Mouse (Mus musculus) embryonic facial prominence, embryonic 12.5 days (tissue): ENCODE measurements around the gene Pigc. TPM values are rescaled to one million over a fixed set of nuclear protein-coding genes. Genes with fewer than 3 reads are reported as not detected.
A peak's percentile ranks its signal among the peaks of the same experiment; 100 is the strongest.

ENCODE experiments used
- ATAC-seq: fragments of 200-750 bp; cut with Nextera tagmentation; 2 replicates; pipeline ENCODE4 v1.8.0; 2017; ENCODE audit not compliant: insufficient number of reproducible peaks, insufficient read depth, low FRiP score, low TSS enrichment
- H3K27ac ChIP-seq: fragments of 300-500 bp; sonication (generic); 2 replicates; pipeline ENCODE4 v1.5.1; 2016; ENCODE audit warnings: mild to moderate bottlenecking
- H3K27me3 ChIP-seq: fragments of 300-500 bp; sonication (generic); 2 replicates; pipeline ENCODE4 v1.6.1; 2016; ENCODE audit warnings: mild to moderate bottlenecking, moderate library complexity
- H3K36me3 ChIP-seq: fragments of 300-500 bp; sonication (generic); 2 replicates; pipeline ENCODE4 v1.6.1; 2016; ENCODE audit warnings: mild to moderate bottlenecking
- H3K4me1 ChIP-seq: fragments of 300-500 bp; sonication (generic); 2 replicates; pipeline ENCODE4 v1.6.1; 2016
- H3K4me2 ChIP-seq: fragments of 300-500 bp; sonication (generic); replicated peaks from 2 replicates; pipeline ENCODE4 v1.6.1; 2016; ENCODE audit warnings: mild to moderate bottlenecking, moderate library complexity
- H3K4me3 ChIP-seq: fragments of 300-500 bp; sonication (generic); 2 replicates; pipeline ENCODE4 v1.5.1; 2016; ENCODE audit warnings: mild to moderate bottlenecking
- H3K9ac ChIP-seq: fragments of 300-500 bp; sonication (generic); 2 replicates; pipeline ENCODE4 v1.6.1; 2016; ENCODE audit warnings: mild to moderate bottlenecking, moderate library complexity
- H3K9me3 ChIP-seq: fragments of 300-500 bp; sonication (generic); 2 replicates; pipeline ENCODE4 v1.6.1; 2016; ENCODE audit warnings: mild to moderate bottlenecking, moderate library complexity
- WGBS: fragments of 180-500 bp; shearing (Covaris S2); methylation state at CpG from one replicate; pipeline ENCODE4 v1.1.7; 2016; 5-methylcytosine and 5-hydroxymethylcytosine counted together
- polyA plus RNA-seq: library from polyadenylated mRNA; unstranded; fragments of >200 nt; fragmentation: Nextera tagmentation; extraction: Ambion mirVana; gene quantifications from 2 replicates; pipeline ENCODE4 v1.2.1, GENCODE M21; 2016

Pigc gene
- polyA plus RNA-seq, 1 experiment from 2014 or later: 48.3 TPM

DNA sequence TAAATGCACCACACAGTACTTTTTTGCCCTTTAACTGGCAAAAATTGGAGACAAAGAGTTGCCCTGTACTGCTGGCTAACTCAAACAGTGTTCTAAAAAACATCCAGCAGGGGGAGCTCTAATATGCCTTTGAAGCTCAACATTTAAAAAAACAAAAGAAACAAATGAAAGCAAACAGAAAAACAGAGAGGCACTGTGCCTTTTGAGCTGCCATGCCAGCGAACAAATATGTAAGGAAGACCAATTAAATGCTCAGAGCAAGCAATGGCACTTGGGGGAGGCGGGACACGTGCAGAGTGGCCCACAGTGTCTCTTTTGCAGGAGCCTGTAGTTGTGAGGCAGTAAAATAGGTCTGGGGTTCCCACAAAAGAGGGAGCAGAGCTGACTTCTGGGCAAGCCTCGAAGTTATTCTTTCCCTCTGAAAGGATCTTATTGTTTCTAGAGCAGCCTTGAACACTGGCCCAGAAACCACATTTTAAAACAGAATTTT, 30.9 kb downstream of the Pigc start:
- H3K27me3 ChIP-seq: no peaks in the 10 kb centered on the region
- 3% methylated on average over 4 of the region's 4 CpGs for WGBS
- H3K4me3 ChIP-seq: no peak overlapping the region
- H3K4me1 ChIP-seq: peaks cover 51% of the 10 kb centered on the region
- no peaks in the 10 kb centered on the region for H3K9me3 ChIP-seq
- H3K9ac ChIP-seq: peak overlapping the region; percentile 44; the same call in 1 of the 2 replicates
- H3K4me2 ChIP-seq: no peak overlapping the region
- peak overlapping the region; percentile 97 for H3K27ac ChIP-seq
- ATAC-seq: peak; percentile 76
- H3K36me3 ChIP-seq: no peaks in the 10 kb centered on the region

- no peaks in the 10 kb centered on the region for H3K27me3 ChIP-seq
- WGBS: 44% methylated on average over 8 of the region's 8 CpGs
- H3K4me2 ChIP-seq: no peak overlapping the region
- H3K4me1 ChIP-seq: peaks cover 61% of the 10 kb centered on the region
- ATAC-seq: no peak
- peak overlapping the region; percentile 97 for H3K27ac ChIP-seq
- H3K4me3 ChIP-seq: no peak overlapping the region
- H3K36me3 ChIP-seq: no peaks in the 10 kb centered on the region
- H3K9ac ChIP-seq: no peak overlapping the region
- H3K9me3 ChIP-seq: no peaks in the 10 kb centered on the region
Measured at GRCm38 (mm10) chr1:162001328-162001727, 32.3 kb downstream of the Pigc start.

DNA sequence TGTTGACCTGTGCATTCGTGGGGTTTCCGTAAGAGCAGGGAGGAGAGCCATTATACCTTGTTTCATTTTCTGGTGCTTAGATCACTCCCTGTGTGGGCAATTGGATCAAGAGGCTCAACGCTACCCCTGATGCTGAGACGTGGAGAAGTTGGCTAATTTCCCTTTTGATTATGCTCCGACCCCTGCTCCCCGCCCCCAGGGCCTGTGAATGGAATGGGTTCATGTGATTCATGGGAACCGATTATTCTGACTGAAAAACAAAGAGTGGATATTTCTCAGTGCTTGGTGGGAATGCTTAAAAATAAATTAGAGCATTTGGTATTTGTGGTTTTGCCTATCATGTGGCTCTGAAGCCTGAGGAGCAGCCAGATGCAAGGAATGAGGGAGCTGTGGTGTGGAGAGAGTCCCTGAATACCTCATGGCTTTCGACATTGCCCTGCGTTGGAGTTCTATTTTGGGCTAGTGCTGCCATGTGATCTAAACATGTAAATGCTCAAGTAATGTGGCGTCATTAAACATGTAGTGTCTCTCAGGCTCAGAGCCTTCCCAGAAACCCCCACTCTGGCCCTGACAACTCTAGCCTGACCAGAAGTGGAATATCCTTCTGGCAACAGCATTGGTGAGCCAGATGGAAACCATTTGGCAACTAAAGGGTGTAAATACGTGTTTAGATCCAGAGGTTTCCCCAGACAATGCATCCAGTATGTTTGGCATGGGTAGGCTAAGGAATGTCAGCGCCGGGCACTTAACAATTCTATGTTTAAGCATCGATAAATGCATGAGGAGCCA, 34.9 kb downstream of the Pigc start:
- no peaks in the 10 kb centered on the region for H3K27me3 ChIP-seq
- no peaks in the 10 kb centered on the region for H3K9me3 ChIP-seq
- H3K4me2 ChIP-seq: peak overlapping the region; percentile 36
- H3K36me3 ChIP-seq: no peaks in the 10 kb centered on the region
- no peak overlapping the region for H3K4me3 ChIP-seq
- H3K9ac ChIP-seq: peak overlapping the region; percentile 44; the same call in 1 of the 2 replicates
- no peak for ATAC-seq
- H3K27ac ChIP-seq: peak overlapping the region; percentile 96
- peaks cover 81% of the 10 kb centered on the region for H3K4me1 ChIP-seq
- 32% methylated on average over 14 of the region's 14 CpGs for WGBS

DNA sequence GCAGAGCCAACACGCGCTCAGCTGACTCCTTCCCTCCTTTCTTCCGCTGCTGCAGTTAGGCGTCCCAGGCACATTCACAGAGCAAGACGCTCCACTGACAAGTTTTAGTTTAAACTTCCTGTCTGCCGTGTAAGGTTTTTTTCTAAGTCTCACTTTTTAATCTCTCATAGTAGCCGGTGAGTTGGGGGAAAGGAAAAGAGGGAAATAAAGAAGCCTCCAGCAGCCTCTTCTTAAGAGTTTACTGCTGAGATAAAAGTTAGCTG, 35.5 kb downstream of the Pigc start:
- Histone ChIP-seq H3K4me2 (peak overlapping the region; percentile 36), H3K36me3 (no peaks in the 10 kb centered on the region), H3K27ac (peak overlapping the region; percentile 96), H3K4me1 (peaks cover 81% of the 10 kb centered on the region), H3K27me3 (no peaks in the 10 kb centered on the region), H3K9me3 (no peaks in the 10 kb centered on the region), H3K4me3 (0 out of 2 replicates have a peak overlapping the region, but pooled peaks have one; percentile 0), H3K9ac (peak overlapping the region; percentile 44; the same call in 1 of the 2 replicates)
- no peak for ATAC-seq
- WGBS: 7% methylated on average over 7 of the region's 7 CpGs

DNA sequence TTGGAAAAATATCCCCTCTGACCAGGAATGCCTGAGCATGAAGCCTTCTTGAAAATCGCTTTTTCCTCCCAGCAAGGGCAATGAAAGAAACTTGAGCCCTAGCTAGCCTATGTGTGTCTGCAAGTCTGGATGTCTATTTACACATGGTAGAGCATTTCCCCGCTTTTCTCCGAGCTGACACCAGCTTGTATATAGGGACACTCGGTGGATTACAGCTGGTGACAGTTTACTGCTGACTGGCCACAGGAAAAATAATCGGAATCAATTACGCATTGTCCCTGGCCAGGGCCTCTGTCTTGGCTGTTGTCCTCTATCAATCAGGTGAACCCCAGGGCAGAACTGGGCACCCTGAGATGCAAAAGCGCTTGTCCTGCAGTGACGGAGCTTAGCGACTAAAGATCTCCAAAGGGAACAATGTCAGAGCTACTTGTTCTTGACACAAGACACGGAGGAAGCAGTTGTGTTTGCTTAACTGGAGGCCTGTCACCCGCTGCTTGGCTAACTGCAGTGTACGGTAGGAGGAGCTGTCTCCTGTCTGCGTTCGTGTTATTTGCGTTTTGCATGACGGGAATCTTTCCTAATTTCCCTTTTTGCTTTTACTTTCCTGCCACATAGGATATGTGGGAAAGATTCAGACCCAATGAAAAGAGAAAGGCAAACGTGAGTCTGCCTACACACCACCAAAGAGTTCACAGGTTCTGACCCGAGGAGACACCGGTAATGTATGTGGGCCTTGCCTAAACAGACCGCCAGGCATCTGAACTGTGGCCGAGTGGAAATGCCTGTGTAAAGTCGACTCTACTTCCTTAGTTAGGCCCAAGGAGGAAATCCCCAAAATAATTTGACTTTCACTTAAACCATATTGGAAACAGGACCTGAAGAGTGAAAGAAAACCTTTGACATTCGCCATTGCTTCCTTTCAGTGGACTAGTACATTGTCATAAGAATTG, 36.1 kb downstream of the Pigc start:
- peaks cover 81% of the 10 kb centered on the region for H3K4me1 ChIP-seq
- no peaks in the 10 kb centered on the region for H3K27me3 ChIP-seq
- no peak for ATAC-seq
- peak overlapping the region; percentile 36 for H3K4me2 ChIP-seq
- peak overlapping the region; percentile 96 for H3K27ac ChIP-seq
- WGBS: 19% methylated on average over 23 of the region's 23 CpGs
- peak overlapping the region; percentile 44 for H3K9ac ChIP-seq
- H3K9me3 ChIP-seq: no peaks in the 10 kb centered on the region
- H3K36me3 ChIP-seq: no peaks in the 10 kb centered on the region
- H3K4me3 ChIP-seq: 0 out of 2 replicates have a peak overlapping the region, but pooled peaks have one; percentile 0

DNA sequence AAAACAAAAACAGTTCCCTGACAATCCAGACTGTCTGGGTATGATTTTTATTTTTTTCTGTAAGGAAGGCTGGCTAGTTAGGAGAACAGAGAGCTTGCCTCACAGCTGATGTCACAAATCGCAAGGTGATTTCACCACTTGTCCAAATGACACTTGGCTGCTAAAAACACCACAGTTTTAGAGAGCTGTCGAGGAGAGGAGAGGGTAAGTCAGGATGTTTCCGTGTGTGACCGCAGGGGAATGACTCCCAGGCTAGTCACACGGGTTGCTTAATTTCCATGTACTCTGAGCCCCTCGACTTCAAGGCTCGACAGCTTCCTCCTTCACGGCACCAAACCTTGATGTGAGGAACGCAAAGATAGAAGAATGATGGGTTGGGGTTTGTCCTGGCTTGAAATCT, 37.1 kb downstream of the Pigc start:
- Histone ChIP-seq H3K4me2 (no peak overlapping the region), H3K4me3 (no peak overlapping the region), H3K36me3 (no peaks in the 10 kb centered on the region), H3K27me3 (no peaks in the 10 kb centered on the region), H3K9me3 (no peaks in the 10 kb centered on the region), H3K9ac (no peak overlapping the region), H3K4me1 (peaks cover 70% of the 10 kb centered on the region), H3K27ac (peak overlapping the region; percentile 99)
- no peak for ATAC-seq
- 64% methylated on average over 9 of the region's 9 CpGs for WGBS

DNA sequence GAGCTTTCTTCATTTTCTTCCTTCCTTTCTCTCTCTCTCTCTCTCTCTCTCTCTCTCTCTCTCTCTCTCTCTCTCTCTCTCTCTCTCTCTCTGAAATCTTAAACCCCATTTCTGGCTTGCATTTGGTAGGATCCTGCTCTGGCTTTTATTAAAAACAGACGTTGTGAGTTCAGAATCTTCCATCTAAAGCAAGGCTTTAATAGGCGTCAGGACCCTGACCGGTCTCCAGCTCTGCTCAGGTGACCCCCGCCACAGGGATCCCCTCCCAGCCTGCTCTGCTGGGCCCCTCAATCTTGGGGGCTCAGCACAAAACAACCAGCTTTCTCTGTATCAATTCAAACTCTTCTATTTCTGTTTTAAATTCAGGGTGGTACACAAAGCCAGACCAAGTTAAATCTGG, 39.2 kb downstream of the Pigc start:
- no peaks in the 10 kb centered on the region for H3K36me3 ChIP-seq
- 0 out of 2 replicates have a peak overlapping the region, but pooled peaks have one; percentile 5 for H3K9ac ChIP-seq
- H3K4me3 ChIP-seq: no peak overlapping the region
- peaks cover 62% of the 10 kb centered on the region for H3K4me1 ChIP-seq
- H3K27me3 ChIP-seq: no peaks in the 10 kb centered on the region
- peak overlapping the region; percentile 99 for H3K27ac ChIP-seq
- no peaks in the 10 kb centered on the region for H3K9me3 ChIP-seq
- WGBS: 14% methylated on average over 4 of the region's 4 CpGs
- peak; percentile 62; the same call in 1 of the 2 replicates for ATAC-seq
- H3K4me2 ChIP-seq: peak overlapping the region; percentile 29

GRCm38 (mm10) chr1:162008631-162009067, 39.7 kb downstream of the Pigc start:
- Histone ChIP-seq H3K4me2 (peak overlapping the region; percentile 29), H3K4me3 (no peak overlapping the region), H3K4me1 (peaks cover 62% of the 10 kb centered on the region), H3K27ac (peak overlapping the region; percentile 99), H3K9ac (0 out of 2 replicates have a peak overlapping the region, but pooled peaks have one; percentile 5), H3K27me3 (no peaks in the 10 kb centered on the region), H3K9me3 (no peaks in the 10 kb centered on the region), H3K36me3 (no peaks in the 10 kb centered on the region)
- whole genome bisulfite sequencing: 10% methylated on average over 8 of the region's 8 CpGs
- ATAC-seq: peak; percentile 55; the same call in 1 of the 2 replicates

DNA sequence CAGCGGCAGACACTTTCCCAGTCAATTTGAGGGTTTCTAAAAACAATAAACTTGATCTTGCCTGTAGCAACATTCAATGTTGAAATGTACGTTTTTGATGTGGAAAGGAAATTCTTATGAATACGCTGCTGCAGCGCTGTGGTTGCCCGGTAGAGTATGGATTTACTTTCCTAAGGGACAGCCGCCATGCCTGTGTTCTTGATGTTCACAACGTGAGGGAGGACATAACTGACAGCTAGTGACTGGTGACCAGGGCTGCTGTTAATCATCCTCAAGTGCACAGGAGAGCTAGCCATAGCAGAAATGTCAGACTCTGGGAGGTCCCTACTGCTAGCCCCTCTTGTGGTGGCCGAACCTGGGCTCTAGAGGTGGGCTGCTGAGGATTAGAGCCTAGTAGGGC, 40.1 kb downstream of the Pigc start:
- H3K9ac ChIP-seq: 0 out of 2 replicates have a peak overlapping the region, but pooled peaks have one; percentile 5
- no peaks in the 10 kb centered on the region for H3K9me3 ChIP-seq
- H3K27me3 ChIP-seq: no peaks in the 10 kb centered on the region
- 0 out of 2 replicates have a peak, but pooled peaks have one; percentile 14 for ATAC-seq
- peak overlapping the region; percentile 99 for H3K27ac ChIP-seq
- H3K4me2 ChIP-seq: peak overlapping the region; percentile 29; the same call in 1 of the 2 replicates
- peaks cover 58% of the 10 kb centered on the region for H3K4me1 ChIP-seq
- H3K36me3 ChIP-seq: no peaks in the 10 kb centered on the region
- H3K4me3 ChIP-seq: no peak overlapping the region
- WGBS: 18% methylated on average over 8 of the region's 8 CpGs

DNA sequence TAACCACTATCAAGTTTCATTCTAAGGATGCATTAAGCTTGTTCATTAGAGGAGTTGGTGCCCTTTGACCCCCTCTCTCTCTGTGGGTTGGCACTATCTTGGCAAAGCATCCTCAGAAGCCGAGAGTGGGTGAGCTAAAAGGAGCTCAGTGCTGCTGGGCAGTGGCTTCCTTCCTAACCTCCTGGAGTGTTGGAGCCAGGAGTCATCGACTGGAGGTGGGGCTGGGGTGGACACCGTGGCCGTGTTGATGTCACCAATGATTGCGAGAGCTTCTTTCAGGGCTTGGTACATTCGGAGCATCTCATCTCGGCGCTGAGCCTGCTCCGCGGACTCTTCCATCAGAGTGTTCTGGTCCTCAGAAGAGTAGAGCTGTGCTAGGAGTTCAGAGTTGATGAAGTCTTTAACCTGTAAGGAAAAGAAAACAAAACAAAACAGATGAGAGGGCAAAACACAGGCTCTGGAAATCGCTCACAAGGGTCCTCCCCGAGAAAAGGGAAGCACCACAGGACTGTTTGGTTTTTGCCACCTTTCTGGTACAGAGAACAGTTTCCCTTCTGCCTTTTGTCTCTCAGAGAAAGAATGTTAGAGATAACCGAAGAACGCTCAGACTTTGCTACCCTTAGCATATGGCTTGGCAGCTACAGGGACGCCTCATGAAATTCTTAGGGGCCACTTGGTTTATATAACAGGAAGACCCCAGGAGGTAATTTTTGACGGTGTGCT, 42.7 kb downstream of the Pigc start:
- Histone ChIP-seq H3K4me1 (peaks cover 60% of the 10 kb centered on the region), H3K9me3 (no peaks in the 10 kb centered on the region), H3K27me3 (no peaks in the 10 kb centered on the region), H3K27ac (peak overlapping the region; percentile 52), H3K4me2 (no peak overlapping the region), H3K4me3 (no peak overlapping the region), H3K9ac (no peak overlapping the region), H3K36me3 (no peaks in the 10 kb centered on the region)
- no peak for ATAC-seq
- 75% methylated on average over 16 of the region's 16 CpGs for WGBS

- peaks cover 57% of the 10 kb centered on the region for H3K4me1 ChIP-seq
- H3K4me2 ChIP-seq: no peak overlapping the region
- no peaks in the 10 kb centered on the region for H3K27me3 ChIP-seq
- H3K27ac ChIP-seq: peak overlapping the region; percentile 74
- H3K9ac ChIP-seq: no peak overlapping the region
- WGBS: 53% methylated on average over 4 of the region's 4 CpGs
- H3K9me3 ChIP-seq: no peaks in the 10 kb centered on the region
- H3K36me3 ChIP-seq: no peaks in the 10 kb centered on the region
- no peak for ATAC-seq
- H3K4me3 ChIP-seq: no peak overlapping the region
Measured at GRCm38 (mm10) chr1:162013561-162013960, 44.6 kb downstream of the Pigc start.
